Mouse (Mus musculus) MN1 (cell line): Measurements from ENCODE around the gene Cchcr1.
"Not testable (repeated sequence)": the region's sequence is repeated elsewhere in the genome, so short reads cannot be mapped to it uniquely, and the experiment has no call there.

ENCODE experiments used
- DNase-seq: peaks from one replicate; pipeline ENCODE4 v3.0.0-alpha.2; 2016; ENCODE audit warnings: low spot score

The Cchcr1 gene

GRCm38 (mm10) chr17:35516652-35517500, at the start of gene Cchcr1, which contains the start of gene Tcf19:
Cchcr1 (plus strand) TSS chr17:35517100.
Tcf19 (minus strand) TSS chr17:35516824.
- peak; percentile 98 for DNase-seq

GRCm38 (mm10) chr17:35468936-35469335, 48.0 kb upstream of the Cchcr1 start:
- not testable (repeated sequence) for DNase-seq

- DNase-seq = no peak
These were observed 46.8 kb upstream of the Cchcr1 start, which contains the start of gene H2-Q10 for GRCm38 (mm10) chr17:35469842-35470751. H2-Q10 (plus strand) TSS chr17:35470089.

- peak; percentile 70 for DNase-seq
These were observed 32.8 kb upstream of the Cchcr1 start for GRCm38 (mm10) chr17:35484066-35484465.

GRCm38 (mm10) chr17:35485702-35486101, 31.2 kb upstream of the Cchcr1 start:
- DNase-seq = no peak

- no peak for DNase-seq
These were observed 30.2 kb upstream of the Cchcr1 start for GRCm38 (mm10) chr17:35486726-35487125.

- no peak for DNase-seq
These were observed 28.9 kb upstream of the Cchcr1 start for GRCm38 (mm10) chr17:35488041-35488440.

- DNase-seq = no peak
These were observed 26.6 kb upstream of the Cchcr1 start for GRCm38 (mm10) chr17:35490320-35490719.

GRCm38 (mm10) chr17:35497124-35497523, 19.8 kb upstream of the Cchcr1 start:
- no peak for DNase-seq

GRCm38 (mm10) chr17:35502226-35502625, 14.7 kb upstream of the Cchcr1 start:
- no peak for DNase-seq

- DNase-seq = no peak
These were observed 14.1 kb upstream of the Cchcr1 start for GRCm38 (mm10) chr17:35502762-35503161.

- DNase-seq = no peak
These were observed 13.1 kb upstream of the Cchcr1 start for GRCm38 (mm10) chr17:35503849-35504248.

GRCm38 (mm10) chr17:35504628-35505481, 12.0 kb upstream of the Cchcr1 start:
- no peak for DNase-seq

GRCm38 (mm10) chr17:35505776-35506175, 11.1 kb upstream of the Cchcr1 start, which contains the start of gene Pou5f1:
Pou5f1 (plus strand) TSS chr17:35506018.
- no peak for DNase-seq

GRCm38 (mm10) chr17:35506881-35507280, 10.0 kb upstream of the Cchcr1 start:
- no peak for DNase-seq

GRCm38 (mm10) chr17:35507556-35508260, 9.2 kb upstream of the Cchcr1 start:
- no peak for DNase-seq

GRCm38 (mm10) chr17:35508279-35508678, 8.6 kb upstream of the Cchcr1 start:
- DNase-seq = not testable (repeated sequence)

GRCm38 (mm10) chr17:35509284-35509683, 7.6 kb upstream of the Cchcr1 start:
- peak; percentile 55 for DNase-seq

GRCm38 (mm10) chr17:35512916-35513626, 3.8 kb upstream of the Cchcr1 start:
- DNase-seq = peak; percentile 47

- peak; percentile 60 for DNase-seq
These were observed 3.0 kb upstream of the Cchcr1 start for GRCm38 (mm10) chr17:35513886-35514285.
